Mouse (Mus musculus) urinary bladder, postnatal 25 days (tissue): ENCODE results near the gene Hoxa5.

Experiments
- DNase-seq: peaks from one replicate; pipeline ENCODE4 v3.0.0; 2022; ENCODE audit warnings: low spot score

Gene Hoxa5

DNA sequence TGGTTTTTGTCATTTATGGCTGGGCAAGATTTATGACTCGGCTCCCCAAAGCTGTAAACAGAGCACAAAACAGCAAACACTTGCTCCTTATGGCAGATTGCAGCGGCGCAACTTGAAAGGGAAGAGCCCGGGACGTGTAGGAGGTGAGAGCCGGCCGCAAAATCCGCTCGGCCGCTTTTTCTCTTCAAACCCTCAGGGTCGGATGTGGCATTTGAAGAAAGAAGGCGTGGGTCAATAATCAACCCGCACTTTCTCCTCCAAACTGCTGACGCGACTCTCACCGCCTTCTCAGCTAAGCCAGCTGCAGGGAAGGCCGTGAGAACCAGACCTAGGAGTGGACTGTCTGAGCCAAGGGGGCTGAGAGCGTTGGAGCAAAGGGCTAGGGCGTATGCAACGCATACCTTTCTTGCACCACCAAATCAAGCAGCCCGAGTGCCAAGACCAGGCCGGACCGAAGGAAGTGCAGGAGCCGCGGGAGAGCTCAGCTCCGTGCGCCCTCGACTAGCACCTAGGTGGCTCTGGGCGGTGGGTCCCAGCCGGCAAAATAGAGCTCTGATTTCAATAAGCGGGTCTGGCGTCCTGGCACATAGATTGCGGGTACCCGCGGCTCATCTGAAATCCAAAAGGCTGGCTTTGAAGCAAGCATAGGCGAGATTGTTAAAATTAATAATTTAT is 27.2 kb downstream of the Hoxa5 start, which contains the start of gene 5730596B20Rik:
Gene 5730596B20Rik (plus strand): TSS at position 438 of the 675 bp plus-strand sequence.
- DNase-seq = no peak

GRCm38 (mm10) chr6:52176391-52176790 is 28.0 kb downstream of the Hoxa5 start:
- no peak for DNase-seq

DNA sequence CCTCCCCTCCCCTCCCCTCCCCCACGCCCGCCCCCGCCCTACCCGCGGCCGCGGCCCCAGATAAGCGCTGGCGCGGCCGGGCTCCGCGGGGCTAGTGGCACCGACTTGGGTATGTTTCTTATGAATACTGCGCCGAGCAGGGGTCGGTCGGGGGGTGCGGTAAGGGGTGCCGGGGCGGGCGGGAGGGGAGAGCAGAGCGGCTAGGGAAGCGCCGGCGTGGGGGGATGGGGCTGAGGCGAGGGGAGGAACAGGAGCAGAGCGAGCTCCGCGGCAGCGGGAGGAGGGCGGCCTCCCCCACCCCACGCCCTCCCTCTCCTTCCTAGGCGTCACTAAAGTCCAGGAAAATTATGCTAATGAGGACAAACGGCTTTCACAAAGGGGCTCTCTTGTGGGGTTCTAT is 28.5 kb downstream of the Hoxa5 start:
- DNase-seq = no peak

GRCm38 (mm10) chr6:52174968-52175751 is 29.2 kb downstream of the Hoxa5 start:
- DNase-seq = no peak

GRCm38 (mm10) chr6:52173648-52174047 is 30.7 kb downstream of the Hoxa5 start:
- no peak for DNase-seq

GRCm38 (mm10) chr6:52172501-52172900 is 31.9 kb downstream of the Hoxa5 start:
- peak; percentile 78 for DNase-seq

DNA sequence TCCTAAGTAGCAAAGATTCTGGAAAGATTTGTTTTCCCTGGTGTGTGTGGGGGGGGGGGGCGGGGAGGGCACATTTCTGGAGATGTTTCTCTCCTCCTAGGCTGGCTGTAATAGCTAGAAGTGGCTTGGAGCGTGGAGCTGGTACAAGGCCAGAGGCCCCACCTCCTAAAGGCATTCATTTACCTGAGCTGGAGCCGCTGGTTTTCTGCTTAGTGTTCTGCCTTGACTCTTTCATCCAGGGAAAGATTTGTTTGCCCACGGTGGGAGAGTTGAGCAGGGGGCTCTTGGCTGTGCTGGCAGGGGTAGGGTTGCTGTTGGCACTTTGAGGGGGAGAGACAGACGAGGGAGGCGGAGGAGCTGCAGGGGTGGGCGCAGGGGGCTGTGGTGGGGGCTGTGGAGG is 32.4 kb downstream of the Hoxa5 start:
- DNase-seq = no peak

DNA sequence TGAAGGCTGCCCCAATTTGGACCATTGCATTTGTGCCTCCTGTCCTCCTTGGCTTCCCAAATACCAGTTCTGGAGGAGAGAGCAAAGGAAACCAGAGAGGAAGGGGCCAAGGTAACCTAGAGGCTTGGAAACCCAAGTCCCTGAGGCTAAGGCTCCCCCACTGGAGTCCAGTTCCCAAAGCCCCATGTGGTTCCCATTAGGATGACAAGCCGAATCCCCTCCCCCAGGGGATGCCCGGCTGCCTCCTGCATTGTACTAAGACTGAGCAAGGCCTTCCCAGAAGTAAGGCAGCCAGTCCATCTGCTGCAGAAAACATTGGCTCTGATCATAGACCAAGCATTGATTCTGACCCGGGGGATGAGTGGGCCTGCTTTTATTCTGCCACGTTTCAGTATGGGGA is 33.1 kb downstream of the Hoxa5 start:
- no peak for DNase-seq

- DNase-seq = no peak
These were observed 33.5 kb downstream of the Hoxa5 start for GRCm38 (mm10) chr6:52170898-52171223.

GRCm38 (mm10) chr6:52170166-52170897 is 34.1 kb downstream of the Hoxa5 start:
- DNase-seq = no peak

- DNase-seq = no peak
These were observed 34.8 kb downstream of the Hoxa5 start for GRCm38 (mm10) chr6:52169499-52170165.

DNA sequence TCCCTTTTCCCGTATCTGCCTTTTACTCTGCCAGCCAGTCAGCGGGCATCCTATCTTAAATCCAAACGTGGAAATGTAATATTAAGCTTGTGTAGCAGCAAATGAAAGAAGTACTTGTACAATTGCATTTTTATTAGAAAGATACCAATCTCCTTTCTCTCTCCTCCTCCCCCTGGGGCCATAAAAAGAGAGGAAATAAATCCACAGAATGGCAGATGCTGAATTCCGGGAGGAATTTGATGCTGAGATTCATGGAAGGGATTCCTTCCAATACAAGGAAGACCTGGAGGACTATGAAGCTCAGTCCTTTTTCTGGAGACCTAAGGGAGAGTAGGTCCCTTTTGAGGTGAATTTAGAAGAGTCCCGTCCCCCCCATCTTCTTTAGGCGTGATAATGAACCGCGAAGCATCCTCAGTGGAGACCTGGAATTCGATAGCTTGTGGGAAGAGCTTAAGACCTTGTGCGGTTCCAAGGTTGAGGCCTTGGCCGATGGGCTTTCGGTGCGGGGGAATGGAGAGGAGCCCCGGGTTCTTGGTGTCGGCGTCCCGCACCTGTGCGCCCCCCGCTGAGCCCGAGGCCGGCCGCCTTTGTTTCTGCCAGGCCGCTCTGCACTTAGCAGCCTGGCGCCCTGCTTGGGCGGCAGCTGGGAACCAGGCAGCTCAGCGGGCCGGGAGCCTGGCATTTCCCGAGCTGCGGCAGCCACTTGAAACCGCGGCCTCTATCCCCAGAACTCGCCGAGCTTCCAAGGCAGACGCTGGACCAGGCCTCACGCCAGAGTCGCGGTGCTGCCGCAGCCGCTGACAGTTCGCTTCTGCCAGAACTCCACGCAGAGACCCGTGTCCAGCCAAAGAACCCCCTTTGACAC is 36.0 kb downstream of the Hoxa5 start:
- DNase-seq = no peak

DNA sequence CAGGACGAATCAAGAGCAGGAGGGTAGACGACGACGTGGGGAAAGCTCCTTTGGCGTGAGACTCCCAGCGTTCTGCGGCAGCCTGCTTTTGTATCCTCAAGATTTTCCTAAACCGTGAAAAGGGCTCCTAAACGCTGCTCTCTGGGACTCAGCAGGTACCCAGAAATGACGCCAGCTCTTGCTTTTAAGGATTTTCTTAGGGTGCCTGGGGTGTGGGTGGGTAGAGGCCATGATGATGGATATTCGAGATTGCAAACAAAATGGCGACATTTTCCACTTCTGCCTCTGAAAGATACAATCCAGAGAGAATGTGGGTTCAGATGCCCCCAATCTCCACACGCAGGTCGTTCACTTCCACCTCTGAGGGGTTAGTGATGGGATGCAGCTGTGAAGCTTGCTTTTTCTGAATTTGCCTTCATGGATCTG is 36.6 kb downstream of the Hoxa5 start:
- no peak for DNase-seq

DNA sequence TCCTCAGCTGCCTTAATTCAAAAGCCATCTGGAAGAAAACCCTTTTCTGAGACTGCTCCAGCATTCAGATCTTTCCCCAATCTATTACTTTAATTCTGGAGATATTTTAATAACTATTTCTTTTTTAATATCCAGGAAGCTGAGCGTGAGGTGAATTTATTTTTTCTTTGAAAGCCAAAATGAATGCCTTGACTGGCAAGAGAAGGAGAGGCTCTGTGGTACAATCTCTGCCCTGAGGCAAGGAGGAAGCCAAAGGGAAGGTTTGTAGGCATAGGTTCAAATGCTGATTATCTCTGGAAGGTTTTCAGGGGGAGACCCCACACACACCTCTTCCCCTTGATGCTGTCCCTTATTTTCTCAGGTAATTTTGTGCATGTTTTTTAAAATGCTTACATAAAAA is 37.2 kb downstream of the Hoxa5 start:
- DNase-seq = no peak

- DNase-seq = no peak
These were observed 37.8 kb downstream of the Hoxa5 start for GRCm38 (mm10) chr6:52166431-52167077.

DNA sequence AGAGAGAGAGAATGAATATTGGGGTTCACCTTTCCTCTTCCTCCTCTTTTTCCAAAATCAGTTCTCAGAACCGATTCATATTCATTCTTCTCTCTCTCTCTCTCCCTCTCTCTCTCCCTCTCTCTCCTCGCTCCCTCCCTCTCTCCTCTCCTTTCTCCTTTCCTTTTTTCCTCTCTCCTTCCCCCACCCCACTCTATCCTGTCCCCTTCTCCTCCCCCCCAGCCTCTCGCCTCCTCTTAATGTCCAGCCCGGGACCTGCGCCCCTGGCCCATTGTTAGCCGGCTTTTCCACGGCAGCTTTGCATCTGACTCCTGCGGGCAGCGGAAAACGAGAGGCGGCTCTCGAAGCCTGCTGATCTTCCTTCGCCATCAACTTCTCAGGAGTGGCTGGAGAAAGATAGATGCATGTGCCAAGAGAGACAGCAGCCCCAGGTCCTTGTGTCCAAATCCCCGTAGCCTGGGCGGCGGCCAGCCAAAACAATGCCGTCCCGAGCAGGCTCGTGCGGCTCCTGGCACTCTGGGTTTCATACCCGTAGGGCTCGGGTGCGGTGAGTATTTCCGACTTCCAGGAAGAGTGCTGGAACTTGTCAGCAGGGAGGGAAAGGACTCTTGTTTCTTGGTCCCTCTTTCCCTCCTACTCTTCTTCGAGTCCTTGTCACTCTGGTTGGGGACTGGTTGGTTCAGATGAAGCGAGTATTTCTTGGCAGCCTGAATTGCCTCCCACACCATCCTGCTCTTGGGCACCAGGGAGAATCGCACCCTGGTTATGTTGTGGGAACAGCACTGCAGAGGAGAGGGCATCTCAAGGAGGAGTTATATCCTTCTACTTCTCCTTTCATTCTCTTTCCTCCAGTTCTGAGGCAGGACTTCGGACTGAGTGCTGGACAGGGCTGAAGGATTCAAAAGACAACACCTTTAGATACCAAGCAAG is 38.7 kb downstream of the Hoxa5 start:
- DNase-seq = no peak

GRCm38 (mm10) chr6:52164626-52165440 is 39.6 kb downstream of the Hoxa5 start, which contains the start of gene Hoxa2:
Hoxa2 (minus strand) TSS chr6:52164831.
- no peak for DNase-seq

- DNase-seq = no peak
These were observed 40.2 kb downstream of the Hoxa5 start for GRCm38 (mm10) chr6:52164051-52164625.
